Mouse (Mus musculus): Measurements from ENCODE around the gene Ptn. TPM values are rescaled to one million over a fixed set of nuclear protein-coding genes. Genes with fewer than 3 reads are reported as not detected.

Gene Ptn
- 207 and 280 TPM in 2 replicates for polyA plus RNA-seq (2015; fragmentation: Nextera tagmentation; extraction: Ambion mirVana)

DNA sequence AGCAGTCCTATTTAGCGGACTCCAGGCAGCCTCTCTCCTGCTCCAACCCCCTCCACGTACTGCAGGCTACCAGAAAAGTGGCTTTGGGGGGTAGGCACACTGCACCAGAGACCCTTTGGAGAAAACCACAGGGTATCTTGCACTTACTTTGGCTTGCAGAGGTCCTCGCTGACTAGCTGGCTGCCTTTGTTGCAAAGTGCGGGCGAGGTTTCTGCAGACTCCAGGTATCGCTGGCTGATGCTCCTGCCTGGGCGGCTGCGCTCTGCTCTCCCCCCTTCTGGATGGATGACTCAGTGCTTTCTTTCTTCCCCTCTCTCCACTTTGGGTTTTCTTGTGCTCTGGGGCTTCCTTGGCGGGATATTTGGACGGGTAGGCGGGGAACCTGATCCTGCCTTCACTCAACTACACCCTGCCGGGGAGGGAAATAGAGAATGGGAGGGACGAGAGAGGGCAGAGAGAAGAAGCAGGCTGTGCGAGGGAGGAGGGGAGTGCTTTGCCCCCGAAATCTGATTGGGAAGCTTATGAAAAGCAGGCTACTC lies at the start of gene Ptn:
TSS of gene Ptn (minus strand) at position 474 of the 539 bp plus-strand sequence.

Small RNA genes lying within 50 kb of the gene (microRNA-seq; reads per million reads assigned to microRNA genes)
- gene Gm25111 = 0 reads per million in 2 experiments

Measured in skeletal muscle tissue, postnatal 0 days (tissue).